Mouse (Mus musculus): ENCODE data around the gene Ptgis. TPM values are rescaled to one million over a fixed set of nuclear protein-coding genes. Genes with fewer than 3 reads are reported as not detected.

Gene Ptgis
- polyA plus RNA-seq, 1 experiment: 2.0 TPM

DNA sequence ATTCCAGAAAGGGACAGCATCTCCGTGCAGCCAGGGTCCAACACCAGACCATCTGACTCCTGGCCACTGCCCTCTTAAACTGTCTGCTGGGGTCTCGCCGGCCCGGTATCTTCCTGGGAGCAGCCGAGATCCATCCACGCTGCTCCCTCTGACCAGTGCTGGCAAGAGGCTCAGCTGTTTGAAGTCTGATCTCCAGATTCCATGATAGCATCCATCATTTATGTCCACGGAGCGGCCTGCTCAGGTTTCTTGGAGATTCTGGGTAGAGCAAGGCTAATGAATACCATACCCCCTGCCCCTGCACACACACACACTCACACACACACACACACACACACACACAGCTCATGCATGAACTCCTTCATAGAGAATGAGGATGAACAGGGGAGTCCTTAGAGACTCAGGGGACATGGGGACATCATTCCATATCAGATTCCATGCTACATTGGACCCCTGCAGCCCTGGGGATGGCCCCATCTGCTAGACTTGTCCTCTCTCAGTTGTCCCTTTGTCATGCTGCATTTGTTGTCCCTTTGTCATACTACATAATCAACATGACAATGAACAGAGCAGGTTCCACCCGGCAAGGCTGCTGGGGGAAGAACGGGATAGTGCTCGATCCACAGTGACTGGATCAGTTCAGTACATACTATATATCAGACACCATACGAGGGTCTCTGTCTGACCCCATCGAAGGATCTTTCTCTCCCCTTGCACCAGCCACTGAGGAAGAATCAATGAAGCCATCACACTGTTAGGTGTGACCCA, 41.6 kb downstream of the Ptgis start:
- DNase-seq (ENCODE audit: extremely low spot score in 1 of 2, low spot score in 1 of 2): no peak

GRCm38 (mm10) chr2:167193361-167193760, 47.0 kb downstream of the Ptgis start:
- DNase-seq (ENCODE audit: extremely low spot score in 1 of 2, low spot score in 1 of 2): no peak

- peak in 1 of 2 experiments; percentile 84 for DNase-seq (ENCODE audit: extremely low spot score in 1 of 2, low spot score in 1 of 2)
These were observed 50.4 kb downstream of the Ptgis start, which contains the start of gene Kcnb1 for GRCm38 (mm10) chr2:167190076-167190399. Gene Kcnb1, minus strand, starts transcription at chr2:167190155.

DNA sequence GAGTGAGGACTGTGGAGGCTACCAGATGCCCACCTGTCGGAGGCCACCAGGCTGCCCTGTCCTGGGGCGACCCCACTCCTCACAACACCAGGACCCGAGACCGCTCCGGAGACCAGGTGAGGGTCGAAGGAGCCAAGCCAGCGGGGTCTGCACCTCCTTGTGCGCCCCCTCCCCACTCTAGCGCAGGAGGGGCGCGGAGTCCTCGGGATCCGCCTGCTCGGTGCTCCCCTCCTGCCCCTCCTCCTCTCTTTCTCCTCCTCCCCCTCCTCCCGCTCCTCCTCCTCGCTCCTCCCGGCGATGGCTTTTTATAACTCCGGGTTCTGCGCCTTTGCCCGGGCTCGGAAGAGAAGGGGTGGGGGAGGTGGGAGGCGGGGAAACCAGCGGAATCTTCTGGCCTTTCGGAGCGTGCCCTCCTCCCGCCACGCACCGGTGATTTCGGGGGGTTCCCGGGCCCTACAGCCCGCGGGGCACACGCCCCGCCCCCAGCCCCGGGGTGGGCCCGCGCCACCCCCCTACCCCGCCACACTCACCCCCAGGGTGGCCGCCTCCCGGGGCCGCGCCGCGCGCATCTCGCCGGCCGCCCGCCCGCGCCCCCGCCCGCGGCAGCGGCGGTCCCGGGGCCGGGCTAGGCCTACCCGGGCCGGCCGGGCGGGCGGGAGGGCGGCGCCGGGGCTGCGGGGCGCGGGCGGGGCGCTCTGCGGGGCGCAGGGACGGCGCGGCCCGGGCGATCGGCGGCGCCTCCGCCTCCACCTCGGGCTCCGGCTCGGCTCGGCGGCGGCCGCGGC, 50.9 kb downstream of the Ptgis start:
- peak in 1 of 2 experiments; percentile 66 for DNase-seq (ENCODE audit: extremely low spot score in 1 of 2, low spot score in 1 of 2)

GRCm38 (mm10) chr2:167188315-167189207, 51.8 kb downstream of the Ptgis start:
- DNase-seq (ENCODE audit: extremely low spot score in 1 of 2, low spot score in 1 of 2): peak in 1 of 2 experiments; percentile 41

- DNase-seq (ENCODE audit: extremely low spot score in 1 of 2, low spot score in 1 of 2): no peak
These were observed 53.3 kb downstream of the Ptgis start for GRCm38 (mm10) chr2:167187119-167187518.

DNA sequence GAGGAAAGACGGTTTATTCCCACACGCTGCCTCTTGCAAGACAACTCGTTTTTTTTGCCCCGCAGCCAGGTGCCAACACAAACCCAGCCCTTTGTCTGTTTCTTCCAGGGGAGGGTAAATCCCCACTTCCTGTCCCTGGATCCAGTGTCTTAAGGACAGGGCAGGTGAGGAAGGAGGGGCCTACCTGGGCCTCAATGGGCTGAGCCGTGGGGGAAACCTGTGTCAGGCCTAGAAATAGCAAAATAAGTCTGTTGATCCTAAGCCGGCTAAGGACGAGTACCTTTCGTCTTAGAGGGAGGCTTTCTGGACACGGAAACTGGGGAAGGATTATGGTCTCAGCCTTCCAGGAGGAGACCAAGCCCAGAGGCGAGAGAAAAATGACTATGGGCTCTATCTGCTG, 53.9 kb downstream of the Ptgis start:
- DNase-seq (ENCODE audit: extremely low spot score in 1 of 2, low spot score in 1 of 2): no peak

DNA sequence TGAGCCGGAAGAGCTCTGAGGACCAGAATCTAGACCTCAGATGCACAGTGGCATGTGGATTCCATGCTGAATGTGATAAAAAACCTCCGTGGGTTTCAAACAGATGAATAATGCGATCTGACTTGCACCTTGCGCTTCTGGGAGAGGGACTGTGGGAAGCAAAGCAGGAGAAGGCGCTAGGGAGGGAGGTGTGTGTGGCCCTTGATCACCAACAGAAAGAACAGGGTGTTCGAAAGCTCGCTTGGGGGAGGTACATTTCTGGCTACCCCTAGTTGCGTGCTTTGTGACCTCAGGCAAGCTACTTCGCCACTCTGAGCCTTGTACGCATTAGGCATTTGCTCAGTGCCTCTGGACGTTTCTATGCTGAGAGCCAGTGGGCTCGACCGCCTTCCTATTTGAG, 54.4 kb downstream of the Ptgis start:
- peak in 1 of 2 experiments; percentile 46 for DNase-seq (ENCODE audit: extremely low spot score in 1 of 2, low spot score in 1 of 2)

DNA sequence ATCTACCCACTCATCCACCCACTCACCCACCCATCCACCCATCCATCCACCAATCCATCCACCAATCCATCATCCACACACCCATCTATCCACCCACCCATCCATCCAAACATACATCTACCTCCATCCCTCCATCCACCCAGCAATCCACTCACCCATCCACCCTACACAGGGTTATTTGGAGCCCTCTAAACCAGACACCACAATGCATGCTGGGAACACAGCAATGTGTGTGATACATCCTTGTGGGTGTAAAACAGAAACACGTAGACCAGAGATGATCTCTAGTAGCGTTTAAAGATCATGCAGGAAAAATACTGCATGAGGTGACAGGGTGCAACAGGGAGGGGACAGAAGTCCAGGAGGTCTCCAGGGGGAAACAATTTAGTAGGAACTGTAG, 55.0 kb downstream of the Ptgis start:
- DNase-seq (ENCODE audit: extremely low spot score in 1 of 2, low spot score in 1 of 2): peak in 1 of 2 experiments; percentile 67

GRCm38 (mm10) chr2:167181662-167182389, 58.6 kb downstream of the Ptgis start:
- peak in 1 of 2 experiments; percentile 52 for DNase-seq (ENCODE audit: extremely low spot score in 1 of 2, low spot score in 1 of 2)

DNA sequence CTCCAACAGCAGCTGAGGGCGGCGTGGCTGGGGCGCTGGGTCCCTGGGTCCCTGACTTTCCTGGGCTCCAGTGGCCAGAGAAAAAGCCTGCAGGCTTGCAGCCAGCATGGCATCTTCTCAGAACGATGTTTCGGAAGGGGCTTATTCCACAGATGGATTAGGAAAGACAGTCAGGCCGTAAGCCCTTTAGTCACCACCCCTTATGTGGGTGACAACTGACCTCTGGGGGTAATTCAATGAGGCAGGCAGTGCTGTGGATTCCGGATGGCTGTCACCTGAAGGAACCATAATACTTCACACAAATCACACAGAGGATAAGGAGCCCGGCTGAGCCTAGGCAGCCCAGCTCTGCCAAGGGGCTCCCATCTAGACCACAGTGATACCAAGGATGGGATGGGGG, 59.3 kb downstream of the Ptgis start:
- no peak for DNase-seq (ENCODE audit: extremely low spot score in 1 of 2, low spot score in 1 of 2)

GRCm38 (mm10) chr2:167179301-167179700, 61.1 kb downstream of the Ptgis start:
- DNase-seq (ENCODE audit: extremely low spot score in 1 of 2, low spot score in 1 of 2): no peak

DNA sequence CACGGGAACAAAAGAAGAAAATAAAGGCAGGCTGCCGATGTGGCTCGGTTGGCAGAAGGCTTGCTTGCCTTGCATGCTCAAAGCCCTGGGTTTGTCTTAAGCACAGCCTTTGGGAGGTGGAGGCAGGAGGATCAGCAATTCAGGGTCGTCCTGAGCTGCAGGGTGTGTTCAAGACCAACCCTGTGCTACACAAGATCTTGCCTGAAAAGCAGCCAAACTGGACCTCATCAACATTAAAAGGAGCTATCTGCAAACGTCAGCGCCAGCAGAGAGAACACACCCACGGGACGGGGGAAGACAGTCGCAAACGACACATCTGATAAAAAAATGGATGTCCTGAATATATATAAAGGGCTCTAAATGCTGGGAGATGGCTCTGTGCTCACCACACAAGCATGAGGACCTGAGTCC, 63.2 kb downstream of the Ptgis start:
- peak; percentile 55 to 82 for DNase-seq (ENCODE audit: extremely low spot score in 1 of 2, low spot score in 1 of 2)

DNA sequence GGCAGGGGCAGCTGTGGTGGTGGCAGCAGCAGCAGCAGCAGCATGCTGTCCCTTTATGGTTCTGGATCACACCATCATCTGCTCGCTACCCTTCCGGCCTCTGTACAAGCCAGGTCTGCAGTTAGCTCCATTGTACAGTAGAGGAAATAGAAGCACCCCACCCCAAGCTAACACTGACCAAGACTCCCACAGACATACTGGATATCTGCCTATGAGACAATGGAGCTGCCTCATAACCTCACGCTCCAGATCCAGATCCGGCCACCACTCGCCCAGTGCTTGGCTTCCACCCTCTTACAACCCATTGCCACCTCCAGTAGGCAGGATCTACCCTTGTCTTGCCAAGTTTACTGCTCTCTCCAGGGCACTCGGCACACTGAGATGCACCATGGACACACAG, 65.1 kb downstream of the Ptgis start:
- no peak for DNase-seq (ENCODE audit: extremely low spot score in 1 of 2, low spot score in 1 of 2)

DNA sequence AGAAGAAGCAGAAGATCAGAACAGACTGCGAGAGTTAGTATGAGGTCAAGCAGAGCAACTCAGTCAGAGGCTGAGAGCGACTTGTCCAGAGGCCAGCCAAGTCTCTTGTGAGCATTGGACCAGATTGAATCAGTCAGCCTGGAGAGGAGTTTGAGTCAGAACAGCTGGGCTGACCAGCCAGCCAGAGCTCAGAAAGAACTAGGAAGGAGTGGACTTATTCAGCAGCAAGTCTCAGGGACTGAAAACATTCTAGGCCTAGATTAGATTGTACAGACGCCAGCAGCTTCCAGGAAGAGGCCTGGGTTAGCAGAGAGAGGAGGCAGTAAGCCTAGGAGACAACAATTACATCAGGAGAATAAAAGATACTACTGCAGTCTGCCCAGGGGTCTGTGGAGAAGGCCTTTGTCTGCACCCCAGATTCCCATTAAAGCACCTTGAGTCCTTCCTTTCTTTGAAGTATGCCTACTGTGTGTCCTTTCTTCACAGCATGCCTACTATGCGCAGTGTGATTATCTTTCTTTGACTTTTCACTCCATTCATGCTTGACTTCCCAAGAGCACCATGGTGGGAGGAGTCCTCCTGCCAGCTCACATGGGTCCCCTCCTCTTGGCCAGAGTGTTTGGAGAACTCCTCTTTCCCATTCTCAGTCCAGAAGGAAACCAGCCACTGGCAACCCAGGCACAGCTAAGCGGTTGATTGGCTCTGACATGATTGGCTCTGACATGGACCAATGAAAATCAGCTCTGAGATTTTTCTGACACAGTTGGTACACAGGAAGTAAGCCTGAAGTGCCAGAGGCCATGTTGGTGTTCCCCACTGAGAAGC, 67.1 kb downstream of the Ptgis start:
- no peak for DNase-seq (ENCODE audit: extremely low spot score in 1 of 2, low spot score in 1 of 2)

DNA sequence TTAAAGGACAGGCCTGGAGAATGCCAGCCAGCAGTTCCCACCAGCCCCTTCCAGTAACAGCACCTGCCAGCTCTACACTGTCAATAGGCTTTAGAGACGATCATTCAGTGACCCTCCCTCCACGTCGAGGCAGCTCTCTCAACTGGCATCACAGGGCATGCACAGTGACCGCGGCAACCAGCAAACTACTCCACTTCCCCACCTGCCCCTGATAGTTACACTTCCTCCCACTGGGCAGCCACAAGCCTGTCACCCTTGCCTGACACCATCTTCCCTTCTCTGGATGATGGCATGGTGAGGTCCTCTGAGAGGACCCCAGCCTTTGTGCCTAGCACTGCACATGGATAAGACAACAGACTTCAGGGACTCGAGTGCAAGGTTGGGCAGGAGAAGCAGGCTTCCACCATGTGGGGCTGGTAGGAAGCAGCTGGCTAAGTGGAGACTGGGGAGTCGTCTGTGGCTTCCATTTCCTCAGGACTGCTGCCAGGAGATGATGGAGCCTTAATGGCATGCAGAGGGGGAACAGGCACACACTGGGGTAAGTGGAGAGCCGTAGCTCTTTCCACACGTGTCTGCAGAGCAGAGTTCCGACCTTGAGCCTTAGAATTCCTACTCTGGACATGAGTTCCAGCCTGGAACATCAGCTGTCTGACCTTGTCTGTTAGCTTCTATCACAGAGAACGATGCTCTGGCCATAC, 72.7 kb downstream of the Ptgis start:
- no peak for DNase-seq (ENCODE audit: extremely low spot score in 1 of 2, low spot score in 1 of 2)

- DNase-seq (ENCODE audit: extremely low spot score in 1 of 2, low spot score in 1 of 2): no peak
These were observed 76.8 kb downstream of the Ptgis start for GRCm38 (mm10) chr2:167163600-167163999.

- no peak for DNase-seq (ENCODE audit: extremely low spot score in 1 of 2, low spot score in 1 of 2)
These were observed 77.3 kb downstream of the Ptgis start for GRCm38 (mm10) chr2:167163134-167163533.

- DNase-seq (ENCODE audit: extremely low spot score in 1 of 2, low spot score in 1 of 2): no peak
These were observed 77.8 kb downstream of the Ptgis start for GRCm38 (mm10) chr2:167162516-167163021.
